Mouse (Mus musculus): ENCODE results near the gene Mgat1.

- no peak for TF ChIP-seq POLR2A (IDR thresholded peaks at IDR 0.05; ENCODE audit: insufficient read length, low read depth)
- no peak for TF ChIP-seq TCF12 (IDR thresholded peaks at IDR 0.05; ENCODE audit: insufficient read depth, poor library complexity, severe bottlenecking)
- TF ChIP-seq E2F4 (IDR thresholded peaks at IDR 0.05; ENCODE audit: insufficient read depth): no peak
- no peak for TF ChIP-seq USF1 (IDR thresholded peaks at IDR 0.05; ENCODE audit: low read depth)
- no peak for TF ChIP-seq TCF3 (IDR thresholded peaks at IDR 0.05; ENCODE audit: insufficient read length, low read depth)
- TF ChIP-seq MYOD1 (IDR thresholded peaks at IDR 0.05; ENCODE audit: control insufficient read depth in 1 of 3, insufficient read length in 2 of 3, low read depth in 2 of 3): no peak
- TF ChIP-seq POLR2AphosphoS2 (IDR thresholded peaks at IDR 0.05; ENCODE audit: insufficient read length, low read depth): no peak
Measured at GRCm38 (mm10) chr11:49267970-49268579, 24.1 kb downstream of the Mgat1 start.

All from myocyte (in vitro differentiated cells).